Mouse (Mus musculus): ENCODE measurements around the gene Arl3. TPM values are rescaled to one million over a fixed set of nuclear protein-coding genes. Genes with fewer than 3 reads are reported as not detected.

Gene Arl3
- total RNA-seq, 4 experiments from 2014 or later, result 94.2 to 133 (median 116) TPM

DNA sequence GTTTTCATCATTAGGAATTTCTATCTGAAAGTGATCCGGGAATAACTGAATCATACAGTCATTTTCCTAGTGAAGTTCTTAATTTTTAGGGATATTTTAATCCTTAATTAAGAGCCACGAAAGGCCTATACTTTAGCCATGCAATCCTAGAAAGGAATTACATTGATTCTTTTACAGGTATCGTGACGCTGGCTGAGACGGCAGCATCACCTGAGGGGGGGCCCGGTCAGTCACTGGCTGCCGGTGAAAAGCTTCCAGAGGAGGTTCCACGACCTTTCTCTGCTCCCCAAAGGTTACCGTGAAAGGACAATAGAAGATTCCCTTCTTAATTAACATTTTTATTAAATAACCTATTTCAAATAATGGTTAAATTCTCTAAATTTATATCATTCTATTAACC lies 35.6 kb downstream of the Arl3 start:
- DNase-seq (ENCODE audit: low spot score in 2 of 2), result no peak

GRCm38 (mm10) chr19:46534542-46535098 lies 38.4 kb downstream of the Arl3 start:
- DNase-seq (ENCODE audit: low spot score in 2 of 2), result no peak

GRCm38 (mm10) chr19:46533525-46533924 lies 39.5 kb downstream of the Arl3 start:
- DNase-seq (ENCODE audit: low spot score in 2 of 2), result no peak

DNA sequence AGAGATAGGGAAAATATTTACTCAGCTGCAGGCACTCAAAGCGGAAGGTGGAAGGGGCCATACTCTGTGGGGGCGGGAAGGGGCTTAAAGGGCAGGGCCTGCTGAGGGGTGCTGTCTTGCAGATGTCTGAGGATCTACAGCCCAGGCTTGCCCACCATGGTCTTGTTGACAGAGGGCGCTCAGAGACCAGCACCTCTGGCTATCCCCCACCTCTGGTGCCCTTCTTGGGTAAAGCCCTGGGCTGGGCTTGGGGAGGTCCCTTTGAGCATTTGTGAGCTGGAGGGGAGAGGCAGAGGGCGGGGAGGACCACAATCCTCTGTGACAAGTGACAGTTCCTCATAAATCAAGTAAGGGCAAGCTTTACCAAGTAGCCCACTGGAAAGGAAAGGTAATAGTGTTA lies 39.9 kb downstream of the Arl3 start:
- DNase-seq (ENCODE audit: low spot score in 2 of 2), result no peak

DNA sequence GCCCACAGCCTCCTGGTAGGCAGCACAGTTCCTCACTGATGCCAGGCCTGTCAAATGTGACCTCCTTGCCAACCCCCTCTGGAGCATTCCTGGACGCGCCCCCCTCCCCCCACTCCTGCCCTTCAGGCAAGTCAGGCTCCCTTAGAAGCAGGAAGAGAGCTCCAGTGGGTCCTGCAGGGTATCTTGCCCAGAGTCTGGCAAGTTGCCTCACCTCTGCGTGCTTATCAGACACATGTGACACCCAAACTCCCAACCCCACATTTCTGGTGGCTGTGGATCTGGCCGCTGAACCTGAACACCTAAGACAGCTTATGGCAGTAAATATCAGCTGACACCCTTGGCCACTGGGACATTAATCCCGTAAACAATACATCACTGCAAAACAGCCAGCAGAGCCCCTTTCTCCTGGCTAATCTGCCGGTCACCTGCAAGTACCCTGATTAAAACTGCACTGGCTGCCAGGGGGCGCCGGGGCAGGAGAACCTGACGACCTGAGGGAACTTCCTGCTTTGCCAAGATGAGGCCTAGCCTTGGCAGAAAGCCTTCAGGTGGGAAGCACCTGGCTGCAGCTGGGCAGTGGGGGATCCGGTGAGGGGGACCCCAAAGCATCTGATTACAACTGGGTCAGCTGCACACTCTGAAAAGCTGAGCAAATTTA lies 40.8 kb downstream of the Arl3 start:
- no peak for DNase-seq (ENCODE audit: low spot score in 2 of 2)

DNA sequence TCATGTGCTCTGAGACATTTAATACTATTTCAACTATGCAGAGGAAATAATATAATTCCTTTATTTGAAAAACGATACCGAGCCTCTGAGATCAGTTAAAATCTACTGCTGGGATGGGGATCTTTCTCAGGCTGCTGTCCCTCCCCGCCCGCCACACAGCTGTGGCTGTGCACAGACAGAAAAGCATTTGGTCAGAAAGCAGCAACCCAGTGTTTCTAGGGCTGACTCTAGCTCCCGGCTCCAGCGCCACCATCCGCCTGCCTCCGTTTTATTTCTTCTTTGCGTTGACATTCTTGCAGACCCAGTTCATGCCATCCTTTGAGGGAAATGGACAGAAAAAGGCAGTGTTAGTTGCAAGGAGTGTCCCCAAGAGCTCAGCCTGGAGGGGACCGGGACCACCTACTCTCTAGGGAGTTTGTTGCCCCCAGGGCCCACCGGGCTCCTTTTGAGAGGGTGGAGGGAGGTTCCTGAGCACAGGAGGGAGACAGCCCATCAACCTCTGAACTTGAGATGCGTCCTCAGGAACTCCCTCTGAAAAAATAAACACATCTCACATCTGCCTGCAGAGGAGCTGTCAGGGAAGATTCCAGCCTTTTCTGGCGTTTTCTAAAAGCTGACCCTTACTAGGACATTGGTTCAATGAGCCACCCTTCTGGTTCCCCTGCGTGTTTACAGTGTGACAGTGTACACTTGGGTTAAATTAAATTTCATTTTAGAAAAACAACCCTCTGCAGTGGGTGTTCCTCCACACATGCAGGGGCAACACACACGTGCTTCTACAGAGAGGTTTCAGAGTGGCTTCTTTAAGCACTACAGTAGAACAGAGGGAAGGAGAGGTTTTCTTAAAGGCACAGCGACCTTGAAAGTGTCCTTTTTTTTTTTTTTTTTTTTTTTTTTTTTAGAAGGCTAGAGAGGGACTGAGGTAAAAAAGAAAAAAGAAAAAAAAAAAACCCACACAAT lies 41.6 kb downstream of the Arl3 start:
- DNase-seq (ENCODE audit: low spot score in 2 of 2), result no peak

- DNase-seq (ENCODE audit: low spot score in 2 of 2), result no peak
Measured at GRCm38 (mm10) chr19:46530449-46530990, 42.5 kb downstream of the Arl3 start.

DNA sequence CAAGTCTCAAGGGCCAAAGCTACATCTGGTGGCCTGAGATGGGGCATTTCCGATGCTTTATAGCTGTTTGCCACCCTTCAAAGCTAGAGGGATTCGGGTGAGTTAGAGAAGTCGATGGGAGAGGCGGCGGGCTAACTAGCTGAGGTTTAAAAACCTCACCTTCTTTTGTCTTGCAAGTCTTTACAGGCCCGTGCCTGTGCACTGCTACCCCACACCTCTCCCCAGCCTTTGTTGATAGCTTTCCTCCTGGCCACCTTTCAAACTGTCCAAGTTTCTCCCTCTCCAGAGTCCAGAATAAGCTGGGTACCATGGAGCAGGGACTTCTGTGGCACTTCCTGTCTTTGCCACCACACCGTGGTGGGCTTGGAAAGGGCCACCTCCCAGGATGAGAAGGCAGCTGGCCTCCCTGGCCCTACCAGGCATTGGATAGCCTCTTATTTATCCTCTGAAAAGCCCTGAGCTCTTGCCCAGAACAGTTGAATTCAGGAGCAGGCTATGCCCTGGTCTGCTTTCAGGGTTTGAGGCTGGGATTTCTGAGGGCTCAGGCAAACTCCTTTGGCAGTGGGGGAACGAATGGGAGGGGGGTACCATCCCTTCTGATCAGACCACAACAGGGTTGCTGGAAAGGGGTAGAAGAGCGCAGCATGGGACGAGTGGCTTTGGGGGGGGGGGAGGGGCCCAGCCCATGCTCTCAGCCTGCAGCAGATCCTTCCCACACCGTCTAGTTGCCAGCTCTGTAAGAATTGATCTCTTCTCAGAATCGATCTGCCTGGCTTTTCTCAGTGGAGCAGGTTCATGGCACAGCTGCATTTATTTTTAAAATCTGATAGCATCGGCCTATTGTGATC lies 43.2 kb downstream of the Arl3 start:
- DNase-seq (ENCODE audit: low spot score in 2 of 2), result no peak

DNA sequence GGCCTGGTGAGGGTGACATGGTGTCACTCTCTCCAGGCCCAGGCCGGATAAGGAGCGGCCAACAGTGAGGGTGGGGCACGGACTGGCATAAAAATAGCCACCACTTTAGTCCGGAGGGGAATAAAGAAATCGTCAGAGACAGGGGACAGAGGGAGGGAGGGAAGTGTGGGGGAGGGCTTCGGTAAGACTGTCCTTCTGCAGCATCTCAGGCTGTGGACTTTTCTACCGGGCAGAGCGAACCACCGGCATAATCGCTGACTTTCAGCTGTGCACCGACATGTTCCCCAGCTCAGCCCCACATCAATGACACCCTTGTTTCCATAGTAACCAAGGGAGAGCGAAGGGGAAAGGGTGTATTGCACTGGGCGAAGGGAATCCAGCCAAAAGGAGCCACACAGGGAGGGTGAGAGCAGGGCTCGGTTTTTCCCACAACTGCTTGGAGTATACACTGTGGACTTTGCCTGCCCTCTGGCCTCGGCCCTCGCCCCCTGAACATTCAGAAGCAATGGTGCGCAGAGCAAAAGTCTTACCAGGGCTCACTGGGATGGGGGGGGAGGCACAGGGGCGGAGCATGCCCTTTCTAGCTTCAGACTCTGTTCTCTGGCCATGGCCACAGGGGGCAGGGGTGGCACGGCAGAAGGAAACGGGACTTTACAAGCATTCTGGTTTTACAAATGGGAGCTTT lies 44.3 kb downstream of the Arl3 start:
- DNase-seq (ENCODE audit: low spot score in 2 of 2), result no peak

DNA sequence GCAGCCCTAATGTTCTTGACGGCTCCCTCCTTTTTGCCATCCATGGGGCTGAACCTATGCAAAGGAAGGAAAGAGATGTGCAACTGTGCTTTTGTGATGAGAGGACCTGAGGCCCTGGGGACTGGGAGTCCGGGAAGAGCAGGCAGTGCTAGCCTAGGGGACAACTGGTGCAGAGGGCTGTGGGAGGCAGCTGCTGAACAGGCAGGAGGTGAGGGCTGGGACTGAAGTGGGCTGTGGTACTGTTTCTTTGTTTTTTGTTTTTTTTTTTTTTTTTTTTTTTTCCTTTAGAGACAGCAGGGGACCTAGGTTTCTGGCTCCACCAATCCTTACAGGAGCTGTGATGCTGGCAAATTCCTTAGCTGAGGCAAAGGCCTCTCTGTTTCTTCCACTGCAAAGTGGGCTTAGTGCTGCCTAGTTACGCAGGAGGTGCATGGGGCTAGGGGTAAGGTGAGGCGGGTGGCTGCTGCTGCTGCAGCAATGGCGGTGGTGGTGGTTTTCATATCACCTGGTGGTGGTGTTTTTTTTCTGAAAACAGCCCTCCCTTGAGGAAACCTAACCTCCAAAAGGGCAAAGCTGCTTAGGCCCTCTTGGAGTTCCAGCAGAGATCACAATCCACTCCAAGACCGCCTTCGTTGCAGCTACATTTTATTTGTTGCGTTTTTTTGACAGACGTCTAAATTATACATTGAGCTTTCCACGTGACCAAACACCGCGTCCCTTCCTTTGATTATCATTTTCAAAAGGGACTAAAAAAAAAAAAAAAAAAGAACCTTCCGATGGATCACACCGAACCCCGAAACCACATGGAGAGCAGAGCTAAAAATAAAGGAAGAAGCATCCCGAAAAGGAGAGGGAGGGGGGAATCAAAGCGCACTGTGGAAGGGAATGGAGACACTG lies 45.1 kb downstream of the Arl3 start:
- no peak for DNase-seq (ENCODE audit: low spot score in 2 of 2)

DNA sequence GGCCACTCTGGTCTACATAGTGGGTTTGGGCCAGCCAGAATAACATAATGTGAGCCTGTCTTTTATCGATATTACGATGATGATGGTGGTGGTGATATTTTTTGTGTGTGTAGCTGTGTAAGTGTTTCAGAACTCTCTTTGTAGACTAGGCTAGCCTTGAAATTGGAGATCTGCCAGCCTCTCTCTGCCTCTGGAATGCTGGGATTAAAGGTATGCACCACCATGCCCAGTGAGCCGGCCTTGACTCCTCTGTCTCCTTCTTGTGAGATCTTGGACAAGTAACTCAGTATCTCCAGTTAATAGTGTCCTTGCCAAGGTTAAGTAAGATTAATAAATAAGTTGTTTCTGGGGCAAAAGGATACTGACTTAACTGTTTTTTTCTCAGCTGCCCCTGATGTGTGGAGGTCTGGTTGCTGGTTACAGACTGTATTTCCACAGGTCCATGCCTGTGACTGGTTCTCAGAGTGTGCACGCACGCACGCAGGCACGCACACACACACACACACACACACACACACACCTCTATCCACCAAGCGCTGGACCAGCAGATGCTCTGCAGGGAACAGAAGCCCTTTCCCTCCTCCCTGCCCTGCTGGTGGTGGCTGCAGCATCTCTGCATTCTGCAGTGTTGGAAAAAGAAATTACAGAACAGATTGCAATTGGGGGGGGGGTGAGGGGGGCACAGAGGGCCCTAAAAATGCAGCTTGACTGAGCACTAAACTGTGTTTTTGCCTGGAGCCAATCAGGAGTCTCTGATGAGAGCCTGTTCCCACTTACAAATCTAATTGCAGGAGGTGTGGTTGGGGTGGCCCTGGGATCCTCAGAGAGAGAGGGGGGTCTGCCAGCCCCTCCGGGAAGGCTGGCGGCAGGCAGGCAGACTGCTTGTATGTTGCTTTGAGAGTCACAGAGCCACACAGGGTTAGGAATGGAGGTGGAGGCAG lies 47.0 kb downstream of the Arl3 start:
- DNase-seq (ENCODE audit: low spot score in 2 of 2), result no peak

GRCm38 (mm10) chr19:46524601-46525321 lies 48.2 kb downstream of the Arl3 start:
- no peak for DNase-seq (ENCODE audit: low spot score in 2 of 2)

DNA sequence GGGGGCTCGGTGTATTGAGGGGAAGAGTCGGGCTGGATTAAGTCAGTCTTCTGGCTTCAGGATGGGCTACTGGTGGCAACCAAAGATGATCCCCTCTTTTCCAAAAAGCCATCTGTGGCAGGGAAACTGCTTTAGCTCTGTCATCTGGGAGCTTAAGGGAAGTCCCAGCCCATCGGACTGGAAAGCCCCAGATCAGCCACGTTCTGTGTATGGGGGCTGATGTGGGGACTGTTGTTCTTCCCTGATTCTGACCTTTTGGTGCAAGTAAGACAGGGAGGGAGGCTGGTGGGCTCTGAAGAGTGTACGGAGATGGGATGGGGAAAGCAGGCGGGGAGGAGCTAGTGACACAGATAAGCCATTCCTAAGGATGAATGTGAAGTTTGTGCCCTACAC lies 48.9 kb downstream of the Arl3 start:
- no peak for DNase-seq (ENCODE audit: low spot score in 2 of 2)

DNA sequence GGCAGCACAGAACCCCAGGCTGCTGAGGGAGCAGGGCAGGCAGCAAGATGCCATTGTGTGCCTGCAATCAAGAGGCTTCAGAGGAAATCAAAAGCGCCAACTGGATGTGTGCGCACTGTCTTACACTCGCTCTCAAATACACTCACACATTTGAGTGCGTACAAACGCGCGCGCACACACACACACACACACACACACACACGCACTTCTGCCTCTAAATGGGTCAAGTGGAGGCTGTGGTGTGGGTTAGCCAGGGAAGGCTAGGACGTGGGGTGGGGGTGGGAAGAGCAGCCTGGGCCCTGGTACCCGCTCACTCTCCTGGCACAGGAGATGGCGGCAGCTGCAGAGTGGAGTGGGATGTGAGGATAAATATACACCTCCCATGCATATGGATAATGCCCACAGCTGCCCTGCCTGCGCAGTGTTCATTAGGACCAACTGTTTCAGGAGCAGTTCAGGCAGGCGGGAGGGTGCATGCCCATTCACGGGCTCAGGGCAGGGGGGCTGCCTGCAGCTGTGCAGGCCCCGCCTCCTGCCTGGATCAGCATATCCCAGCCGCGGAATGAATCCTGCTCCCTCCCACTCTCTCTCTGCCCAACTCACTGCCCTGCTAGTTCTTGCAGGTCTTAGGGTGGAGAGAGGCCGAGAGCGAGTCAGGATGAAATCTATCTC lies 49.4 kb downstream of the Arl3 start:
- peak in 1 of 2 experiments; percentile 91 for DNase-seq (ENCODE audit: low spot score in 2 of 2)

DNA sequence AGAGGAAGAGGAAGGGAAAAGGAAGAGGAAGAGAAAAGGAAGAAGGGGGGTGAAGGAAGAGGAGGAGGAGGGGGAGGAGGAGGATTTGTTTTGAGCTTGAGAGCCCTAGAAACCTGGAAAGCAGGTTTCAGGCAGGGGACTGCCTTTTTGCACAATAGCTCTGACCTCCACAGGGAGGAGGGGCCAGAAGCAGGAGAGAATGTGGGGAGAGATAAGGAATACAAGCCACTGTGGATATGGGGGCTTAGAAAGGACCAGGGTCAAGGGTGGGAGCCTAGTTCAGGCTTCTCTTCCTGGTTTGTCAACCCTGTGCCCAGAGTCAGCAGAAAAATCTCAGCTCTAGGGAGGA lies 49.9 kb downstream of the Arl3 start:
- no peak for DNase-seq (ENCODE audit: low spot score in 2 of 2)

DNA sequence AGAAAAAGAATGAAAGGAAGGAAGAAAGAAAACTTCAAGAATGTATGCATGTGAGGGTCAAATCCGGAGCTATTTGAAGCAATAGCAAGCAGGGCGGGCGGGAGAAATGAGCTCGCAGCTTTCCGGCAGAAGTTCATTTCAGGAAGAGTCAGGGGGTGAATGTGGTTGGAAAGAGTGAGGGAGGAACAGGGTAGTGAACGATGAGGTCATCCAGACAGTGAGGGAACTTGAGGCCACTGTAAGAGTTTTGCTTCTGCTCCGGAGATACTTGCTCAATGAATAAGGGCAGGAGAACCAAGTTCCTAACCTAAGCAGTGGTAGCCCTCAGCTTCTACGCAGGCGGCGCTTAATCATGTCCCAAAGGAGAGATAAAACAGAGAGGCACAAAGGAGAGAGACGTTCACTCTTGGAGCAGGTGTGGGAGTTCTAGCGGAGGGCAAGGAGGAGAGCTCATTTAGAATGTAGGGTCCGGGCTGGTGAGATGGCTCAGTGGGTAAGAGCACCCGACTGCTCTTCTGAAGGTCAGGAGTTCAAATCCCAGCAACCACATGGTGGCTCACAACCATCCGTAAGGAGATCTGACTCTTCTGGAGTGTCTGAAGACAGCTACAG lies 50.5 kb downstream of the Arl3 start:
- DNase-seq (ENCODE audit: low spot score in 2 of 2), result no peak

- DNase-seq (ENCODE audit: low spot score in 2 of 2), result no peak
Measured at GRCm38 (mm10) chr19:46521698-46522097, 51.3 kb downstream of the Arl3 start.
